Mouse (Mus musculus) mammary gland, adult 2 months (tissue): ENCODE data around the gene Eml5. TPM values are rescaled to one million over a fixed set of nuclear protein-coding genes. Genes with fewer than 3 reads are reported as not detected.

Experiments used
- polyA plus RNA-seq: library from polyadenylated mRNA; depleted of rRNA; stranded (reverse); fragments of >200 nt; gene quantifications from 2 replicates; pipeline ENCODE4 v1.2.3, GENCODE M21; 2012; ENCODE audit warnings: low replicate concordance; rRNA removed

Gene Eml5
- 2.7 and 9.5 TPM in 2 replicates for polyA plus RNA-seq

GRCm38 (mm10) chr12:98900881-98901801 lies at the start of gene Eml5:
Gene Eml5 (minus strand): TSS chr12:98901484.

DNA sequence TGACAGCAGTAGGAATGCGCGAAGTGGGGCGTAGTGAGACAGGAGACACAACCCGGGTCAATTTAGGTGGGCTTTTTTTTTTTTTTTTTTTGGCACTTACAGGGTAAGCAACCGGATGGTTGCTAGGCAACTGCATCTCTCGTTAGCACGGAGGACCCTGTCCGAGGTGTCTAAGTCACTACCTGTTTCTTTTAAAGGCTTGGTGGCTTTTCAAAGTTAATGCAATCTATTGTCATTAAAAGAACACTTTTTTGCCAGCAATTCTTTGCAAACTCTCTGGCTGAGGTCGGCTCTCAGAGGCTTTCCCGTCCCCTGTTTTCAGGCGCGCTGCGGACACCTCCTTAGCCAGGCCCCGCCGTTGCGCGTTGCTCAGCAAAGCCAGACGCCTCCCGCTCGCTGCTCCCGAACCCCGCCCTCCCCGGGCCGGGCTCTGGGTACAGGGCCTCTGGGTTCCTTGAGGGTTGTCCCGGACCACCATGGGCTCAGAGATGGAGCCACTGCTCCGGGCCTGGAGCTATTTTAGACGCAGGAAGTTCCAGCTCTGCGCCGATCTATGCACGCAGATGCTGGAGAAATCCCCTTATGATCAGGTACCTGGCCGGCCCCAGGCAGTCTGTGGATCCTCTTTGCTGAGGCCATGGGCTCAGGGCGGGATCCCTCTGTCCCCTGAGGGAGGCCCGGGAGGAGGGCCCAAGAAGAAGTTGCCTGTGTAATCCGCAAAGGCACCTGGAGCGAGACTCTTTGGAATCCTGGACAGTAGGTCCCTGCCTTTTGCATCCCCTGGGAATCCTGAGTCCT lies 19.1 kb upstream of the Eml5 start, which contains the start of gene Ttc8:
Ttc8 (plus strand) TSS at position 381 of the 798 bp plus-strand sequence.

GRCm38 (mm10) chr12:98746746-98747379 lies 154.4 kb downstream of the Eml5 start, which contains the start of gene Zc3h14:
Gene Zc3h14 (plus strand): TSS chr12:98746964.

GRCm38 (mm10) chr12:98736951-98737800 lies 164.1 kb downstream of the Eml5 start, which contains the start of gene Ptpn21:
Gene Ptpn21 (minus strand): TSS chr12:98737405.

Other genes starting within 250 kb of the Eml5 start
- gene Ptpn21, start 164.1 kb downstream of the Eml5 start, polyA plus RNA-seq = 19.3 and 26.5 TPM in 2 replicates
- gene Zc3h14, start 154.5 kb downstream of the Eml5 start, polyA plus RNA-seq = 31.6 and 73.2 TPM in 2 replicates
- 10.7 and 17.2 TPM in 2 replicates for gene Ttc8, start 19.1 kb upstream of the Eml5 start, polyA plus RNA-seq